Mouse (Mus musculus): ENCODE data around the gene Slc26a8.
A peak's percentile ranks its signal among the peaks of the same experiment; 100 is the strongest.

Slc26a8 gene

DNA sequence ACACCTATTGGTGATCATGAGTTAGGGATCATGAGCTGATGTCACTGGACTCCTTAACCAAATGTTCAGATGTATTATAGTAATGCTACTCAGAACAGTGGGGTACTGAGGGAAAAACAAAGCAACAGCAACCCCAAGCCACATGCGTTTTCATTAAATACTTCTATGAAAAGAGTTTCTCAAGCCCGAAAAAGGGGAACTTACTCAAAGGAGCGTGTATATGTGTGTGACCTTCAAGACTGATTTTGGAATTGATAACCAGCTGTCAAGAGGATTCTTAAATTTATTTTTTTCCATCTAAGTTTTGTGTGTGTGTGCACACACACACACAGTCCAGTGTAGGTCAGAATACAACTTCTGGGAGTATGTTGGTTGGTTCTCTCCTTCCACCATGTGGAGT is 49.9 kb downstream of the Slc26a8 start:
- no peak for DNase-seq (ENCODE audit: low spot score in 2 of 2)

DNA sequence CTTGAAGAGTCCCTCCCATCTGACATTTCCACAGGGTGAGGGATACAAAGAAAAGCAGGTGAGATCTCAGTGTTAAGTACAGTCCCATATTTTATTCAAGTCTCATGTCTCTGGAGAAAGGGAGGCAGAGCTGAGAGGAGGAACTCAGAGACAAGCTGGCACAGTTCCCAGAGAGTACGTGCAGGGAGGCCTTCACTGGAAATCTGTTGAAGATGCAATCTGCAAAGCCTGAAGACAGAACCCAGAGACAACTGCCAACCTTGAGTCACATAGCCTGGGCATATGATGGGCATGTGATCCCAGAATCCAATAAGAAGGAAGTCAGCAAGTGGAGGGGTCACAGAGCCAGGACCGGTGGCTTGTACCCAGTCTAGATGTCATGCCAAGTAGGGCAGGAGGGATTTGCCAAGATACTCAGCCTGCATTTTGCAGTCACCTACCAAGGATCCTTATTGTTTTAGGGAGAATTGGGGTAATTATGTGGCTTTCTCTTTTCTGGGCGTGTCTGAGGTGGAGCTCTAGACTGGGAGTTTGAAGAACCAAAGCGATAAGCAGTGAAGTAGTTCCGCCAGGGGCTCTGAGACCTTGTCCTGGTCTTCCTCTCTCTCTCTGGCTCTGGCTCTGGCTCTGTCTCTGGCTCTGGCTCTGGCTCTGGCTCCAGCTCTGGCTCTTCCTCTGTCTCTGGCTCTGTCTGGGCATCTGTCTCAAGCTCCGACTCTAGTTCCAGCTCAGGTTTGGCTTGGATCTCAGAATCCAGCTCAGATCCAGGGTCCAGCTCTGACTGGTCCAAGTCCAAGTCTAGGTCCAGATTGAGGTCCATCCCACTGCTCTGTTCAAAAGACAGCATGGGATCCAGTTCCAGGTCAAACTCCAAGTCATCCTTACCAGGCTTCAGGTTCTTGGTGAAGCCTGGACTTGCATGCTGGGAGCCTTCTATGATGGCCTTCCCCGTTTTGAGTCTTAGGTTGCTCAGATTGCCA is 52.0 kb downstream of the Slc26a8 start:
- DNase-seq (ENCODE audit: low spot score in 2 of 2): no peak

DNA sequence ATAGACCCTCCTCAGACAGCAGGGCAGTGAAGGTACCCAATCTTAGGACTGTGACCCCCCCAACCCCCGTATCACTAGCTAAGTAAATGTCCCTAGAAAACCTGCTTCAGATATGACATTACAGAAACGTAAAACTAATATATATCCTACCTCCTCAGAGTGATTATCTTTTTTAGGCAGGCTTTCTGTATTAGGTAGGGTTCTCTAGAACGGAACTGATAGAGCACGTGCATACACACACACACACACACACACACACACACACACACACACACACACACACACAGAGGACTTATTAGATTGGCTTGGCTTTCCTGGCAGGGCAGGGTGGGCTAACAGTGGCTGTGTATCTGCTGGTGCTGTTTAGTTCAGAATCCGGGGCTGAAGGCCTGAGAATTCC is 54.2 kb downstream of the Slc26a8 start:
- no peak for DNase-seq (ENCODE audit: low spot score in 2 of 2)

DNA sequence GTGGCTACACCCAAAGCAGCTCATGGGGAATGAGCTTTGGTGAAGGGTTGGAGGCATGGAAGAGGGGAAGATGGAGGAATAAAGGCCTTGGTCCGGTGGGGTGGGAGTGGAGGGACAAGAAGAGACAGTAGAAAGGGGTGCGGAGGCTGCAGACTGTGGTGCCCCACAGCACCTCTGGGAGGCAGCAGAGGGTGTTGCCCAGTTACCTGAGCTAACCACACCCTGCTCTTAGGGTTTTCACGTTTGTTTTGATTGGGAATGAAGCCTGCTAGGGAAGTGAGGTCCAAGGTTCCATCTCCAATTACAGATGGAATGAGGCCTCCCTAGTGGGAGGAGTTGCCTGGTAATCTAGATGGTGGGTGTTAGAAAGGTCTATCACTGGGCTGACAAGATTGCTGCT is 60.9 kb downstream of the Slc26a8 start:
- DNase-seq (ENCODE audit: low spot score in 2 of 2): no peak

DNA sequence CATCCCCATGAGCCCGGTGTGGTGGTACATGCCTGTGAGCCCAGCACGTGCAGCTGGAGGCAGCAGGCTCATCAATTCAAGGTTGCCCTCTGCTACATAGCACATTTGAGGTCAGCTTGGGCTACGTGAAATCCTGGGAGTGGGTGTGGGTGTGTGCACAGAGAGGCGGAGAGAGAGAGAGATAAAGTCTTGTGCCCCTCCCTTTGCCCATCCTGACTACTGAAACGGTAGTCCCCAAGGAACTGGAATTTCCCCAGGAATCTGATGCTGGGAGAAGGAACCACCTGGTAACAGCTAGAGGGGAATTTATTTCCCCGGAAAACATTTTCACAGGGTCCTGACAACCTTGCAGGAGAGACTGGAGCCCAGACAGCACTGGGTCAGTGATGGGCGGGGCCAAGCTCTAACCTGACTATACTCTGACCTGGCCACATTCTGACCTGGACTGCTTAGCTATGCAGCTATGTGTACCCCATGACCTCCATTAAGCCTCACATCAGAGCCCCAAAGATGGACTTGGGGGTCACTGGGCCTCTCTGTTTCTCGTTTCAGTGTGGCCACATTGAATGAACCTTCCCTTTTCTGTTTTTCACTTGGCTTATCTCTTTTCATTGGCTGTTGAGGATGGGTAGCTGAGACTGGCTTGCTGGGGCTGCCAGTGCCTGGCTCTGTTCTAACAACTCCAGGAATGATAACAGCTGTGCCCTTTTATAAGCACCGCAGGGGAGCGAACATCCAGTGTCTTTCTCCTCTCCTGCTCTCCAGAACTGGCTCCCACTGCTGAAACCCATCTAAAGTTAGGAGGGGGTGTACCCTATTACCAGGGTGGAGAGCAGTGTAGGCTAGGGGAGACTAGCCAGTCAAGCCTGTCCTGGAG is 61.5 kb downstream of the Slc26a8 start:
- DNase-seq (ENCODE audit: low spot score in 2 of 2): no peak

DNA sequence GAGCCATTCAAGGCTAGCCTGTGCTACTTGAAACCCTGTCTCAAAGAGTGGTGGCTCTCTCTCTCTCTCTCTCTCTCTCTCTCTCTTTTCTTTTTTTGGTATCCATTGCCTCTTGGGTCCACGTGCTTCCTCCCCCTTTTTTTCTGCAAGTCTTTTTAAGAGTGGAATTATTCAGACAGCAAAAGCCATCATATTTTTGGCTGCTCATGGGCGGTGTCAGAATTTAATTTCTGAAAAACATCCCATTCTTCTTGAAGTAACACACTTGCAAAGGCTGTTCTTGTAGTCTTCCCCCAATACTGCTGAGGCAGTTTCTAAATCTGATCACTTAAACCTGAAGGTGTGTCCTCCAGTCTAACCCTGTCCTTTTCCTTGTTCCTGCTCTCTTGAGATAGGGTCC is 63.1 kb downstream of the Slc26a8 start:
- no peak for DNase-seq (ENCODE audit: low spot score in 2 of 2)

DNA sequence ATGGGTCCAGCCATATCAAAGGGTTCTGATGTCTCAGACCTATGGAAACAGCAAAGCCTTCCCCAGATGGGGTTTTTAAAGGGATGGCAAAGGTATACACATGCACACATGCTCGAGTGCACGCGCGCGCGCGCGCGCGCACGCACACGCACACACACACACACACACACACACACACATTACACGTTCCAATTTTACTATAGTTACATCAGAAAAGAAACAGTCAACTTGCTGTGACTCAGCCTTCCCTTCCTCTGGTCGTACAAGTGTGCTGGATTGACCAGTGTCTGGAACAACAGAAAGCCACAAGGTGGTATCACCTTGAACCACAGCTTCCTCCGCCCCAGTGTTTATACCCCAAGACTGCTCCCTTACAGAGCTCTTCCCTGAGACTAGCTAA is 64.7 kb downstream of the Slc26a8 start:
- DNase-seq (ENCODE audit: low spot score in 2 of 2): no peak

DNA sequence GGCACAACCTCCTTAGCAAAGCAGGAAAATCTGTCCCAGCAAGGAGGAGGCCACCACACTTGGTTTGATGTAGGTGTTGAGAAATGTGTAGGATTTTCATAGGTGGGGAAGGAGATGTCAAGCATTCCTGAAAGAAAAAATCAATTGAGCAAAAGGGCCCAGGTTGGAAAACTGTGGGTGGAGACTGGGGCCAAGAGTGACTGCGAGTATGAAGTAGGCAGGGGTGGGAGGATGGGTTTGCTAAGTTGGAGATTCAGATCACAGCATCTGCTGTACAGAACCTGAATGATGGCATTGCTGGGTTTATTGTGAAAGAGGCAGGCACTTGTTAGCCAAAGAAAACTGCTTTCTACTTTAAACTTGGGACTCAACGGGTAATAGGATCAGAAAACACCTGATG is 65.2 kb downstream of the Slc26a8 start:
- DNase-seq (ENCODE audit: low spot score in 2 of 2): no peak

DNA sequence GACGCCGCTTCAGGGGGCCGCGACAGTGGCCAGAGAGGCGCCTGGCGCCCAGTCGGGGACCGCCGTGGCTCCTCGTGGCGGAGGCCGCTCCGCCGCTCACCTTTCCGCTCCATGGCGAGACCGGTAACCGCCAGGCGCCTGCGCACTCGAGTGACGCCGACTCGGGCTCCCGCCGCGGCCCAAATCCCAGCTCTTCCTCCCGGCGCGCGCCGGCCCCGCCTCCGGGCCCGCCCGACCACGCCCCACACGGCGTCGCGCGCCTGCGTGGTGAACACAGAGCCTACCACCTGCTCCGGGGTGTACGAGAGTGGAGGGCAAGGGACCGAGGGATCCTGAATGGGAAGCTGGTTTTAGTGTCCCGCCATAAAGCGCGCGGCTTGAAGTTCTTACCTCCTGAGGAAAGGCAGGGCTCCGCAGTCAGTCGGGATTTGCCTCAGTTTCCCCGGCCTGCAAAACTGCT is 67.7 kb downstream of the Slc26a8 start, which contains the start of gene Srpk1:
Srpk1 (minus strand) TSS at position 410 of the 460 bp plus-strand sequence.
- peak; percentile 83 to 91 for DNase-seq (ENCODE audit: low spot score in 2 of 2)

DNA sequence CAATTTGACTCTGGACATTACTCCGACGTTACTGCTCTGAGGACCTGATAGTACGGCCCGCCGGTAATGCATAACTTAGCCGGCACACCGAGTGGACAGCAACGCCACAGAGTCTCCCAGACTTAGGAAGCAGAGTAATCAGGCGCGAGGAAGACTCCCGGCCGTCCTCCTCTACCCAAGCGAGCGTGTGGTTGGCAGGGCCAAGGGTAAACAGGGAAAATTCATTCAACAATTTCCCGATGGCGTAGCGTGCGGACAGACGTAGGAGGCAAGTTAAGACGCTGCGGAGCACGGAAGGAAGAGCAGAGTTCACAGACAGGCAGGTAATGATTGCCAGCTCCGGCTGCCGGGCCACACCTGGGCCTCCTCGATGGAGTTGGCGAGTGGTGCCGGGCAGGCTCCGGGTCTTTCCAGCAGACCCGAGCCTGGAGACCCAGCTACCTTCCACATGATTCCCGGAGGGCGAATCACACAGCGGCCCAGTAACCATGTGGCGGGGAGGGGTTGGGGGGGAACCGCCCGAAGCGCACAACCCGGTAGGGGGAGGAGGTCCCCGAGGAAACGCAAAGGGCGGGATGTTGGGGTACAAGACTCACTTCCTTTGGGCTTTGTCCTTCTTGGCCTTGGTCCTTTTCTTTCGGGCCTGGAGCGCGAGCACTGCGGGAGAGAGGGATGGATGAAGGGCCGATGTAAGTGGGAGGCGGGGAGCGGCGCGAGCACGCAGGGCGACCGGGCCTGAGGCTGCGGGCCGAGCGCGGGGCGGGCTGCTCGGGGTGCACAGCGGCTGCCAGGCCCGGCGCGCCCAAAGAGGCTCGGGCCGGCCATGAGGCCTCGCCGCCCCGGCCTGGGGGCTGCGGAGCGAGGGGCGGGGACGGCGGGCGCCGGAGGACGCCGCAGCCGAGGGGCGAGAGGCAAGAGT is 68.4 kb downstream of the Slc26a8 start:
- peak; percentile 25 to 49 for DNase-seq (ENCODE audit: low spot score in 2 of 2)

DNA sequence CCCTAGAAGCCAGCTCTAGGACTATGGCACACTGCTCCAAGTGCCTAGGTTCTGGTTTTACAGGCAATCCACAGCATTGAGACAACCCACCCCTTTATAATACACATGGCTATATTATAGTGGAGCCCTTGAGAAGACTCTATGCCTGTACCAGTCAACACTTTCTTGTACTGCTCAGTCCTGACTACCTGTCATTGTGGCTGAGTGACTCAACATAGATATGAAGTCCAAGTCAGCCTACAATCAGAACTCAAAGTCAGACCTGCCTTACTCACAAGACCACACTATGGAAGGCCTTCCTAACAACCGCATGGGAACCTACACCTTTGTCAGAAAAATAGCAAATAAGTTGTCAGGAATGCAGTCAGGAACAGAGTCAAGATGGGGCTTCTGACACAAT is 71.3 kb downstream of the Slc26a8 start:
- DNase-seq (ENCODE audit: low spot score in 2 of 2): no peak

DNA sequence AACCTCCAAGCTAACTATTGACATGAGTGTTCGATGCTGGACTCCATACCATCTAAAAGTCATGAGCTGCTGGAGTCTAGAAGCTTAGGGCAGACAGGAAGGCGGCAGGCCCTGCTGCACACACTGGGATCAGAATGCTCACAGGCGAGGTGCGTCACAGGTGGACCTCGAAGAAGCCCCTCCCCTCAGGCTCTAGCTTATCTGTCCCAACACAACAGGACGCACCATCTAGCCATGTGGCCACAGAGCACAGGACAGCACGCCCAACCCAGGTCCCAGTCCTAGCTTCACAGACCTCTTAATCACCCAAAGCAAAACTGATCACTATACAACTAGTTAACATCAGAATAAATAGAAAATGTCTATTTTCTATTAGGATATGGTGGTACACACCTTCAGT is 71.9 kb downstream of the Slc26a8 start:
- no peak for DNase-seq (ENCODE audit: low spot score in 2 of 2)

DNA sequence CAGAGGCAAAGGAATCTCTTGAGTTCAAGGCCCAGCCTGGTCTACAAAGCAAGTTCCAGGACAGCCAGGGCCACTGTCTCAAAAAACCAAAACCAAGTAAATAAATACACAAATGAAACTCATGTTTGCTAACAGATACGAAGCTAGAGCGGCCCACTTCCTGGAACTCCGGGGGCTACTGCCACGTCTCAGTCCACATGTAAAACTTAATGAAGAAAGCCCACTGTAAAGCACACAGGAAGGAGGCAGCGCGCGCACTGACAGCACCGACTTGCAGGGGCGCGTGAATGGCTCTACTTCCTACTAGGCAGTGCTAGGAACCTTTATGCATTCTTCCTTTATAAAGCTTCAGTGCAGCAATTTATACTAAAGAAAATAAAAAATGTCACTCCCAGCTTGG is 72.4 kb downstream of the Slc26a8 start:
- DNase-seq (ENCODE audit: low spot score in 2 of 2): no peak

DNA sequence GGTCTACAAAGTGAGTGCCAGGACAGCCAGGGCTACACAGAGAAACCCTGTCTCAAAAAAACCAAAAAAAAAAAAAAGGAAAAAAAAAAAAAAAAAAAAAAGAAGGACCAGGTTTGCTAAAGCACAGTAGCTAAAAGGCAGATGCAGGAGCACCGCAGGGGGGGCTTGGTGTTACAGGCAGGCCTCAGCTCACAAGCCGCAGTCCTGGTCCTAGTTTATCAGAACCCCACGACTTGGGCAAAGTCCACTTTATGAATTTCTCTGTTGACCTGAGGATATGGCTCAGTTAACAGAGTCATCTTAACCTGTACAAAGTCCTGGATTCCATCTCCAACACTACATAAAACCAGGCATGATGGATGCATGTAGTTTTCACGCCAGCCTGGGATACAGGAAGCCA is 74.7 kb downstream of the Slc26a8 start:
- DNase-seq (ENCODE audit: low spot score in 2 of 2): no peak

DNA sequence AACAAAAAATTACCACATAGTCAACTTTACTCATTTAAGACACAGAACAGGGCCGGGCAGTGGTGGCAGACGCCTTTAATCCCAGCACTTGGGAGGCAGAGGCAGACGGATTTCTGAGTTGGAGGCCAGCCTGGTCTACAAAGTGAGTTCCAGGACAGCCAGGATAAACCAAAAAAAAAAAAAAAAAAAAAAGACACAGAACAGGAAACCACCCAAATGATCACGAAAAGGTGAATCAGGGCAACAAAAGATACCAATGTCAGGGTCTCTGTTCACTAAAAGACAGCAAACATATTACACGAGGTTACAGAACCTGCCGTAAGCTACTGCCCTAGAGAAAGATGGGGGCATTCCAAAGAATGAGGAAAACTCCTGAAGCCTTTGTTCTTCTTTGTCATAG is 76.9 kb downstream of the Slc26a8 start:
- DNase-seq (ENCODE audit: low spot score in 2 of 2): no peak

DNA sequence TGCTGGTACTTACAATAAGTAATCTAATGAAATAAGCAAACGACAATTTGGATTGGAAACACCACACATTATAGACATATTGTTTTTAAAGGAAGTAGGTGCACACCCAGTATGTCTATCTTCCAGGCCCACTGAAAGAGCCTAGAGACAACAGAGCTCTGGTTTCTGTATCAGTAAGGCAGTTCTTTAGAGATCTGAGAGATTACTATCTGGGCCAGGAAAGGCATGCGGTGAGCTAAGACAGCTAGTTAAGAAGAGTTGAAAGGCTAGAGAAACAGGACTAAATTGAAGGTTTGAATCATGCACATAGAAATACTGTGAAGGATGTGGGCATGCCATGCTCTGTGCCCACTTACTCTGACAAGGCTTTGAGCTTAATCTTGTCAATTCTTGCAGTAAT is 77.4 kb downstream of the Slc26a8 start:
- DNase-seq (ENCODE audit: low spot score in 2 of 2): peak; percentile 23 to 30

DNA sequence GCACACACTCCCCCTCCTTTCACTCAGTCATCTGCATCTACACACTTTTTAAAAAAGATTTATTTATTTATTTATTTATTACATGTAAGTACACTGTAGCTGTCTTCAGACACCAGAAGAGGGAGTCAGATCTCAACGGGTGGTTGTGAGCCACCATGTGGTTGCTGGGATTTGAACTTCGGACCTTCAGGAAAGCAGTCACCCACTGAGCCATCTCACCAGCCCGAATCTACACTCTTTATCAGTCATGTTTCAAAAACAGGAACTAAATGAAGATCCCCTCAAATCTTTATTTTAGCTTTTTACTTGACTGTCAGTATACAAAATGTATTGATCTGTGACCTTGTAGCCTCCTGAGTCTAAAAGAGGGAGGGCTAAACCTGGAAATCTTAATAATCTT is 80.5 kb downstream of the Slc26a8 start:
- no peak for DNase-seq (ENCODE audit: low spot score in 2 of 2)

DNA sequence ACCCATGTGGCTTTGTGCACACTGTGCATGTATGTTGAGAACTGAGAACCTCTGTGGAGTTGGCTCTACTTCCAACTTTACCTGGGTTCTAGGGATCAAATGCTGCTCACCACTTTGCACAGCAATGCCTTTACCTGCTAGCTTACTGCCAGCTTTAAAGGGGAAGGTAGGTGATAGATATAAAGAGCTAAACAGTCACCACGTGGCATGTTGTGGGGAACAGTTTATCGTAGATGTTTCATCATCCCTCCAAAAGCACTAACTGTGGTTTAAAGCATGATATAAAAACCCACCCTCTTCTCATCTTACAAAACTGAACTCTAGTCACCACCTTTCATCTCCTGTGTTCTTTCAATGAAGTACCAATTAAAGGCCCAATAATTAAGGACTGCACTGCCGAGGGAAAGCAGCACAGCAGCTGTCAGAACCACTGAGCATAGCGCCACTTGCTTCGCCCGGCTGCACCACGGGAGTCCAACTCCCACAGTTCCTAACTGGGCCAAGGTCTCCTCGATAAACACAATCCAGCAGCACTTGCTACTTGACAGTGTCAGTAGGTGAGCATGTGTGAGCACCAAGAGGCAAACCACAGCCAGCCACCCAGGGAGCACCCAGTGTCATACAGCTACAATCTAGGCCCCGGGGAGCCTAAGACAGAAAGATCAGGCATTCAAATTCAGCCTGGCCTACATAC is 88.3 kb downstream of the Slc26a8 start:
- no peak for DNase-seq (ENCODE audit: low spot score in 2 of 2)

DNA sequence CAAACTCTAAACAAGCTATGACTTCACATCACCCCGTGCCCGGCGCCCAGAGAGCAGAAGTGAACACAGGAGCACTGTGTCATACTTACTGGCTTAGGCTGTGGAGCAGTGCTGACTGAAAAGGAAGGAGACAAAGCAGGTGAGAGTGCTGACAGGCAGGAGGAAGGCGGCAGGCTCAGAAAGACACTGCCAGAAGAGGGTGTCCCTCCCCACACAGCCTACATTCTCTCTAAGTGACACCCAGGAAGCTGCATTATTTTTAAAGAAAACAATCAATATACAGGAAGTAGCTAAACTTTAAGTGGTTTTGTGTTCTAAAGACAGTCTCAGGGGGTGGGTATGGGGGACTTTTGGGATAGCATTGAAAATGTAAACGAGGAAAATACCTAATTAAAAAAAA is 89.3 kb downstream of the Slc26a8 start:
- DNase-seq (ENCODE audit: low spot score in 2 of 2): no peak

DNA sequence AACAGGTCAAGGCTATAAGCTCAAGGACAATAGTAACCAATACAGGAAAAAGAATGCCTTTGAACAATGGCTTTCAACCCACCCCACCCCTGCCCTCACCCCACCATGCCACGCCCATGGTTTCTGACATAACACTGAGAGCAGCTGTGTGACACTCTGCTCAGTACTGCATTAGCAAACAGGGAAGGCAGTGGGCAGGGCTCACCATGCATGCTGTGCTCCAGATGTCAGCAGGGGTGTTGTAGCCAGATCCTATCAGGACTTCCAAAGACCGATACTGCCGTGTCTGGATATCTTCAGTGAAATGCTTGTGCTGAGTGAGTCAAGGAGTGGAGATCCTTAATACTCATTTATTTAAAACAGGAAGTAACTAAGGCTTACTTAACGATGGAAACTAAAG is 96.1 kb downstream of the Slc26a8 start:
- DNase-seq (ENCODE audit: low spot score in 2 of 2): no peak

DNA sequence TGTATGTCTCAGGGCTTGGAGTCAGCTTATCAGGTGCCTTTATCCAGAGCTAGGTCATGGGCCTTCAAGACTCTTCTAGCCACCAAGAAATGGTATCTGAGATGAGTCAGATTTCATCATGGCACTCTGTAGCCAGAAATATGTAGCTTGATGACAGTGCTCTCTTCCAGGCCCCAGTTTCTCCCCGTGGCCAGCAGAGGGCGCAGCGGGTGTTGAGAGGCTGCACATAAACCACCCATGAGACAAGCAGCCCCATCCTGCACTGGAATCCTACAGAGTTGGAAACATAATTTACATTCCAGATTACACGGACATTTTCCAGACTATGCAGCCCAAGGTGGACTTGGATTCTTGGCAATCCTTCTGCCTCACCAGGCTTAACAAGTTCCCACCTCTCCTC is 97.0 kb downstream of the Slc26a8 start:
- DNase-seq (ENCODE audit: low spot score in 2 of 2): peak; percentile 43 to 85

Data from thymus, postnatal 10 days (tissue).